Mouse (Mus musculus) midbrain, postnatal 0 days (tissue): ENCODE measurements at regions not wholly inside any gene's neighbourhood (a gene's known extent, or its start where the extent isn't known, plus 50 kb on each side); places are given as distances from the start of the nearest gene placed in this dataset.

Experiments used
- ATAC-seq: fragments of 200-750 bp; cut with Nextera tagmentation; 2 replicates; pipeline ENCODE4 v1.8.0; 2017; ENCODE audit warnings: moderate number of reproducible peaks, mild to moderate bottlenecking, moderate TSS enrichment, moderate library complexity; ENCODE audit not compliant: low FRiP score
- DNase-seq: peaks from one replicate; pipeline ENCODE4 v3.0.0-alpha.2; 2015; ENCODE audit warnings: low spot score
- H3K27ac ChIP-seq: fragments of 300-500 bp; sonication (generic); 2 replicates; pipeline ENCODE4 v1.5.1; 2014; ENCODE audit warnings: low read depth, mild to moderate bottlenecking, low read length, mixed read lengths
- H3K27me3 ChIP-seq: fragments of 300-500 bp; sonication (generic); 2 replicates; pipeline ENCODE4 v1.6.1; 2014; ENCODE audit warnings: low read length, control low read depth, mixed read lengths; ENCODE audit not compliant: insufficient read depth
- H3K36me3 ChIP-seq: fragments of 300-500 bp; sonication (generic); 2 replicates; pipeline ENCODE4 v1.6.1; 2014; ENCODE audit warnings: low read length, control low read depth, mixed read lengths; ENCODE audit not compliant: insufficient read depth
- H3K4me1 ChIP-seq: fragments of 300-500 bp; sonication (generic); 2 replicates; pipeline ENCODE4 v1.6.1; 2014; ENCODE audit warnings: mild to moderate bottlenecking, control low read depth, antibody characterized with exemption, low read length, mixed read lengths; ENCODE audit not compliant: insufficient read depth
- H3K4me2 ChIP-seq: fragments of 300-500 bp; sonication (generic); 2 replicates; pipeline ENCODE4 v1.6.1; 2014; ENCODE audit warnings: low read depth, mild to moderate bottlenecking, low read length, mixed read lengths; ENCODE audit not compliant: poor library complexity, severe bottlenecking
- H3K4me3 ChIP-seq: fragments of 300-500 bp; sonication (generic); 2 replicates; pipeline ENCODE4 v1.5.1; 2014; ENCODE audit warnings: low read depth, mild to moderate bottlenecking, low read length, moderate library complexity
- H3K9ac ChIP-seq: fragments of 300-500 bp; sonication (generic); replicated peaks from 2 replicates; pipeline ENCODE4 v1.6.1; 2014; ENCODE audit warnings: mild to moderate bottlenecking, low read length, moderate library complexity, mixed read lengths; ENCODE audit not compliant: poor library complexity, severe bottlenecking
- H3K9me3 ChIP-seq: fragments of 300-500 bp; sonication (generic); 2 replicates; pipeline ENCODE4 v1.6.1; 2016; ENCODE audit warnings: low read length, control low read depth
- CTCF ChIP-seq: IDR thresholded peaks from 2 replicates; pipeline ENCODE4 v1.5.1; 2016; ENCODE audit warnings: antibody characterized with exemption, mild to moderate bottlenecking
- WGBS: fragments of 180-500 bp; shearing (Covaris S2); extraction: QIAGEN DNeasy Blood & Tissue Kit; methylation state at CpG from one replicate; pipeline ENCODE4 v1.1.7; 2014; 5-methylcytosine and 5-hydroxymethylcytosine counted together

DNA sequence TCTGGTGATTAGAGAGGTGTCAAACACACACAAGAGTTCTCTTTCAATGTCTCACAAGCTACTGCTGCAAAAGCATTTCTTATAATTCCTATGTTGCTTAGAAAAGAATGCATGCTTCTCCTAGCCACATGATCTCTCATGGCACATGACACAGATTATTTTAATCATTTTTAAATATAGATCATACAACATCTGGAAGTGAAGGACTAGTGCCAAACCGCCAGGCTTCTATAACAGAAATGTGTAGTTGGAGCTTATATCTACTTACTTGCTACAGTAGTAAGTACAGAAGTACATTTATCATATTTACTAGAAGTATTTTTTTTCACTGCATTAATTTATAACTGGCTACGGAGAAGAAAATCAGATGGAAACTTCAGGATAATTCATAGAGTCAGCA, 611.3 kb downstream of the Dach1 start:
- no peak overlapping the region for H3K27ac ChIP-seq
- ATAC-seq (no peak), DNase-seq (no peak)
- no peak overlapping the region for H3K9ac ChIP-seq
- no peak for TF ChIP-seq CTCF
- no peaks in the 10 kb centered on the region for H3K27me3 ChIP-seq
- H3K36me3 ChIP-seq: no peaks in the 10 kb centered on the region
- H3K9me3 ChIP-seq: no peaks in the 10 kb centered on the region
- H3K4me2 ChIP-seq: no peak overlapping the region
- 90% methylated on average over 2 of the region's 2 CpGs for WGBS
- H3K4me1 ChIP-seq: no peaks in the 10 kb centered on the region
- H3K4me3 ChIP-seq: no peak overlapping the region

DNA sequence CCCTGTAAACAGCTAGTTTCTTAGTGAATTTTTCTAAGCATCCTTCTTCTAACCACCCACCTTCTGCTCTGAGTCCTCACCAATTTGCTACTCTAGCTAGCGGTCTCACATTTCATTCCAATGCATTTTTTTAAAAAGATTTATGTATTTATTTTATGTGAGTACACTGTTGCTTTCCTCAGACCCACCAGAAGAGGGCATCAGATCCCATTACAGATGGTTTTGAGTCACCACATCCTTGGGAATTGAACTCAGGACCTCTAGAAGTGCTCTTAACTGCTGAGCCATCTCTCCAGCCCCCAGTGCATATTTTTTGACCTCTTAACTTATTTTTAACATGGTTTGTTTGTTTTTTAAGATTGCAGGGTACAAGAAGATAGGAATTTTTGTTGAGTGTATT, 611.7 kb downstream of the Dach1 start:
- Histone ChIP-seq H3K4me2 (no peak overlapping the region), H3K36me3 (no peaks in the 10 kb centered on the region), H3K27me3 (no peaks in the 10 kb centered on the region), H3K9me3 (no peaks in the 10 kb centered on the region), H3K27ac (no peak overlapping the region), H3K4me1 (no peaks in the 10 kb centered on the region), H3K9ac (no peak overlapping the region), H3K4me3 (no peak overlapping the region)
- DNase-seq (no peak), ATAC-seq (no peak)
- peak; percentile 46 for TF ChIP-seq CTCF
- WGBS: 89% methylated on average over 1 of the region's 1 CpGs

DNA sequence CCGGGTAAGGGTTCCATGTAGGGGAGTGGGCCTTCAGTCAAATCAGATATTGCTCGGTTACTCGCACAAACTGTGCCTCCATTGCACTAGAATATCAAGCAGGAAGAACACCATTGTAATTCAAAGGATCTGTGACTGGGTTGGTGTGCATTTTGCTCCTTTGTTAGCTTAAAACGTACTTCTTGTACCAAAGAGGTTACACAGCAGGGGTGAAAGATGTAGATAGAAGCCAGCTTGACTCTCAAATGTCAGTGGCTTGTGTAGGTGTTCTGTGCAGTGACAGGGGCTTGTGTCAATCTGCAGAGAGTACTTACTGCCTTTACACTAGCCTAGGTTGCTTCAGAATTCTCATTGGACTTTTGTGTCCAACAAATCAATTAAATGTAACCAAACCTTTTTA, 623.3 kb downstream of the Dach1 start:
- no peak overlapping the region for H3K27ac ChIP-seq
- TF ChIP-seq CTCF: no peak
- DNase-seq (no peak), ATAC-seq (no peak)
- H3K9me3 ChIP-seq: no peaks in the 10 kb centered on the region
- H3K4me1 ChIP-seq: no peaks in the 10 kb centered on the region
- H3K4me3 ChIP-seq: no peak overlapping the region
- H3K9ac ChIP-seq: no peak overlapping the region
- H3K4me2 ChIP-seq: no peak overlapping the region
- no peaks in the 10 kb centered on the region for H3K36me3 ChIP-seq
- no peaks in the 10 kb centered on the region for H3K27me3 ChIP-seq
- WGBS: 83% methylated on average over 4 of the region's 4 CpGs

DNA sequence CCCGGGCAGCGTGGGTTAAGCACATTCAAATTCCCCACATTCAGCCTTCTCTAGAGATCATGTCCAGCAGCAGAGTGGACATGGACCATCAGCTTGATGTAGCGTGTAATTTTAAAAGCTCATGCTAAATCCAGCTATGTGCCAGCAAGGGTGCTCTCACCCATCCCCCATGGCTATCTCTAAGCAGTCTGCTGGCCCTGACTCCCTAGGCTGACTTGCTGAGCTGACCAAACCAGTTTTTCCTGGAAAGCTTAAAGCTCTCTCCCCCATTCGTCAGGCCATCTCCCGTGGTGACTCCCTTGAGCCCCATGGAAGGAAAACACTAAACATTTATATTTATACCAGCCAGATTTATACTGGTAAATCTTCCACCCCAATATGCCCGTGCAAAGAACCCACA, 625.3 kb downstream of the Dach1 start:
- ATAC-seq (no peak), DNase-seq (no peak)
- H3K9ac ChIP-seq: no peak overlapping the region
- H3K4me3 ChIP-seq: no peak overlapping the region
- no peaks in the 10 kb centered on the region for H3K27me3 ChIP-seq
- H3K9me3 ChIP-seq: no peaks in the 10 kb centered on the region
- no peaks in the 10 kb centered on the region for H3K4me1 ChIP-seq
- H3K36me3 ChIP-seq: no peaks in the 10 kb centered on the region
- H3K27ac ChIP-seq: no peak overlapping the region
- no peak for TF ChIP-seq CTCF
- H3K4me2 ChIP-seq: no peak overlapping the region
- 78% methylated on average over 6 of the region's 6 CpGs for WGBS

DNA sequence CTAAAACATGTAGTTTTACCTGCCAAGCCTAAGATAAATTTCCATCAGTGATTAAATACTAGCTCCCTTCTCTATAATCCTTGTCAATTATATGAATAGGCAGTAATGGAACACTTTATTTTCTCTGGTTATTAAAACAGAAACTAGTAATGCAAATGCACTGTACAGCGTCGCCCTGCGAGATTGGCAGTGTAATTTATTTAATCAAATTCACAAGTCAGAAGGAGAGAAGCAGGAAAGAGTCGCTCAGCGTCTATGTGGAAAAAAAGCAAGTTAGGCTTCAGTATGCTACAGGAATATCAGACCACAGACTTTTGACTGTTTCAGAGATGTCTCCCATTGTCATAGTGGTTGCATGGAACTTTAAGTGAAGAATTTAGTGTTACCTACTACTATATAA, 632.6 kb downstream of the Dach1 start:
- no peaks in the 10 kb centered on the region for H3K9me3 ChIP-seq

DNA sequence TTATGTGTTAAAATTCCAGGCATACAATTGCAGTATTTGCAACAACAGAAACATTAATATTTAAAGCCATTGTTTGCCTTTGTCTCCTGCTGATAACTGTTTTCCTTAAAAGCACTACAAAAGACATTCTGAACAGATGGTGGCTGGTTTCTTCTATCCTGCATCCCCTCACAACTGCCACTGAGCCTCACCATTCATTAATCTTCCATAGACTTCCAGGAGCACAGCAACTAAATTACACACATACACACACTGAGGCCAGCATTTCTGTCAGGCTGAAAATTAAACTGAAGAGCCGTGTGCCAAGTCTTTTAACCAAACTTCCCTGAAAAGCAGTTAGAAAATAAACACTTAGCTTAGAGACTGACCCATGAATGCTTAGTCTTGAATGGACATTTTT, 658.2 kb downstream of the Dach1 start:
- WGBS: 18% methylated on average over 1 of the region's 1 CpGs
- no peaks in the 10 kb centered on the region for H3K27me3 ChIP-seq
- no peak overlapping the region for H3K27ac ChIP-seq
- H3K4me1 ChIP-seq: no peaks in the 10 kb centered on the region
- DNase-seq: peak; percentile 49
- 0 out of 2 replicates have a peak, but pooled peaks cover 2% of the 10 kb centered on the region for H3K9me3 ChIP-seq
- H3K9ac ChIP-seq: no peak overlapping the region
- no peak overlapping the region for H3K4me2 ChIP-seq
- no peak for TF ChIP-seq CTCF
- no peak overlapping the region for H3K4me3 ChIP-seq
- no peak for ATAC-seq
- H3K36me3 ChIP-seq: no peaks in the 10 kb centered on the region

More for the DNA sequence above, 632.6 kb downstream of the Dach1 start:
- WGBS: 53% methylated on average over 5 of the region's 5 CpGs
- Histone ChIP-seq H3K4me1 (no peaks in the 10 kb centered on the region), H3K4me2 (no peak overlapping the region), H3K36me3 (no peaks in the 10 kb centered on the region), H3K27me3 (no peaks in the 10 kb centered on the region), H3K9ac (no peak overlapping the region), H3K27ac (no peak overlapping the region), H3K4me3 (no peak overlapping the region)
- no peak for DNase-seq
- TF ChIP-seq CTCF: no peak
- no peak for ATAC-seq
